Mouse (Mus musculus) midbrain, embryonic 14.5 days (tissue): ENCODE measurements around the gene Nme1. TPM values are rescaled to one million over a fixed set of nuclear protein-coding genes. Genes with fewer than 3 reads are reported as not detected.

Source experiments
- ATAC-seq: fragments of 200-750 bp; cut with Nextera tagmentation; 2 replicates; pipeline ENCODE4 v1.8.0; 2017; ENCODE audit warnings: moderate number of reproducible peaks, moderate library complexity; ENCODE audit not compliant: low FRiP score, low TSS enrichment
- DNase-seq: peaks from one replicate; pipeline ENCODE4 v3.0.0-alpha.2; 2015
- H3K27ac ChIP-seq: fragments of 300-500 bp; sonication (generic); replicated peaks from 2 replicates; pipeline ENCODE4 v1.5.1; 2014; ENCODE audit warnings: mild to moderate bottlenecking, low read depth, low read length, moderate library complexity
- H3K27me3 ChIP-seq: fragments of 300-500 bp; sonication (generic); 2 replicates; pipeline ENCODE4 v1.6.1; 2014; ENCODE audit warnings: low read length, control low read depth, mixed read lengths; ENCODE audit not compliant: control insufficient read depth, insufficient read depth
- H3K36me3 ChIP-seq: fragments of 300-500 bp; sonication (generic); 2 replicates; pipeline ENCODE4 v1.6.1; 2014; ENCODE audit warnings: low read length, control low read depth; ENCODE audit not compliant: control insufficient read depth, insufficient read depth
- H3K4me1 ChIP-seq: fragments of 300-500 bp; sonication (generic); 2 replicates; pipeline ENCODE4 v1.6.1; 2014; ENCODE audit warnings: mild to moderate bottlenecking, antibody characterized with exemption, low read length, control low read depth; ENCODE audit not compliant: control insufficient read depth, insufficient read depth
- H3K4me2 ChIP-seq: fragments of 300-500 bp; sonication (generic); 2 replicates; pipeline ENCODE4 v1.6.1; 2014; ENCODE audit warnings: mild to moderate bottlenecking, low read length, moderate library complexity
- H3K4me3 ChIP-seq: fragments of 300-500 bp; sonication (generic); replicated peaks from 2 replicates; pipeline ENCODE4 v1.5.1; 2014; ENCODE audit warnings: low read depth, low read length
- H3K9ac ChIP-seq: fragments of 300-500 bp; sonication (generic); replicated peaks from 2 replicates; pipeline ENCODE4 v1.6.1; 2014; ENCODE audit warnings: mild to moderate bottlenecking, low read length, moderate library complexity
- H3K9me3 ChIP-seq: fragments of 300-500 bp; sonication (generic); 2 replicates; pipeline ENCODE4 v1.6.1; 2016; ENCODE audit warnings: low read length, control low read depth, mixed read lengths; ENCODE audit not compliant: control insufficient read depth
- WGBS: fragments of 180-500 bp; shearing (Covaris S2); extraction: QIAGEN DNeasy Blood & Tissue Kit; methylation state at CpG from one replicate; pipeline ENCODE4 v1.1.7; 2014; 5-methylcytosine and 5-hydroxymethylcytosine counted together
- polyA plus RNA-seq: library from polyadenylated mRNA; unstranded; fragments of >200 nt; fragmentation: Nextera tagmentation; extraction: Ambion mirVana; gene quantifications from 2 replicates; pipeline ENCODE4 v1.2.1, GENCODE M21; 2014

Gene Nme1
- polyA plus RNA-seq, 1 experiment from 2014 or later: 439 TPM

GRCm38 (mm10) chr11:93969799-93970198 lies 1.5 kb upstream of the Nme1 start:
- no peaks in the 10 kb centered on the region for H3K27me3 ChIP-seq
- WGBS: 72% methylated on average over 1 of the region's 1 CpGs
- no peak overlapping the region for H3K9ac ChIP-seq
- H3K4me3 ChIP-seq: no peak overlapping the region
- no peak for ATAC-seq
- no peak overlapping the region for H3K27ac ChIP-seq
- H3K4me2 ChIP-seq: no peak overlapping the region
- no peak for DNase-seq
- H3K36me3 ChIP-seq: peaks cover 11% of the 10 kb centered on the region
- H3K9me3 ChIP-seq: no peaks in the 10 kb centered on the region
- H3K4me1 ChIP-seq: peaks cover 8% of the 10 kb centered on the region; the same call in 1 of the 2 replicates

- Histone ChIP-seq H3K36me3 (peaks cover 17% of the 10 kb centered on the region), H3K4me3 (no peak overlapping the region), H3K27me3 (no peaks in the 10 kb centered on the region), H3K9ac (no peak overlapping the region), H3K27ac (0 out of 2 replicates have a peak overlapping the region, but pooled peaks have one; percentile 82), H3K4me2 (peak overlapping the region; percentile 83; the same call in 1 of the 2 replicates), H3K4me1 (peaks cover 8% of the 10 kb centered on the region; the same call in 1 of the 2 replicates), H3K9me3 (no peaks in the 10 kb centered on the region)
- WGBS: 91% methylated on average over 6 of the region's 6 CpGs
- no peak for DNase-seq
- ATAC-seq: no peak
Observed at GRCm38 (mm10) chr11:93969171-93969570, 850 bp upstream of the Nme1 start.

GRCm38 (mm10) chr11:93968848-93969128 lies 467 bp upstream of the Nme1 start:
- Histone ChIP-seq H3K4me2 (peak overlapping the region; percentile 83), H3K9ac (no peak overlapping the region), H3K4me3 (peak overlapping the region; percentile 82; the same call in 1 of the 2 replicates), H3K36me3 (peaks cover 21% of the 10 kb centered on the region), H3K4me1 (peaks cover 8% of the 10 kb centered on the region; the same call in 1 of the 2 replicates), H3K27ac (peak overlapping the region; percentile 82), H3K27me3 (no peaks in the 10 kb centered on the region), H3K9me3 (no peaks in the 10 kb centered on the region)
- DNase-seq (no peak), ATAC-seq (no peak)
- WGBS: 47% methylated on average over 6 of the region's 6 CpGs

GRCm38 (mm10) chr11:93967381-93967780 lies 940 bp downstream of the Nme1 start:
- Histone ChIP-seq H3K4me1 (peaks cover 8% of the 10 kb centered on the region; the same call in 1 of the 2 replicates), H3K36me3 (peaks cover 34% of the 10 kb centered on the region), H3K27ac (peak overlapping the region; percentile 82), H3K4me3 (peak overlapping the region; percentile 82), H3K27me3 (no peaks in the 10 kb centered on the region), H3K9me3 (no peaks in the 10 kb centered on the region), H3K4me2 (peak overlapping the region; percentile 83), H3K9ac (peak overlapping the region; percentile 81)
- WGBS: 4% methylated on average over 11 of the region's 11 CpGs
- ATAC-seq (no peak), DNase-seq (peak; percentile 26)

DNA sequence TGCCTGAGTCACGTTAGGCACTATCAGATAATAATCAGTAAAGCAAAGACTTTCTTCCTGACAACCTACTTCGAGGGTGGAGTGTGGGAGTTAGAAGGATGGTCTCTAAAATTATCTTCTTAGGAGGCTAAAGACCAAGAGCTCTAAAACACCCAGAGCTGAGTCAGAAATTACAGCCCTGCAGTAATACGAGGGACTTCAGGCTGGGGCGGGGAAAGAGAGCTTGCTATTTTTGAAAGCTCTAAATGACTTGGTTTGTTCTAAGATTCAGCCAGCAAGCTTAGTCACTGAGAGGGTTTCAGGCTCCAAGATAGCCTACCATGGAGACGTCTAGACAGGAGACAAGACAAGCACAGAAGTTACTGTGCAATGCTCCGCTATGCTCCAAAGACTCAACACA lies 2.9 kb downstream of the Nme1 start:
- no peak for ATAC-seq
- H3K27me3 ChIP-seq: no peaks in the 10 kb centered on the region
- no peak overlapping the region for H3K9ac ChIP-seq
- no peaks in the 10 kb centered on the region for H3K9me3 ChIP-seq
- no peak overlapping the region for H3K4me3 ChIP-seq
- WGBS: 97% methylated on average over 6 of the region's 6 CpGs
- peaks cover 52% of the 10 kb centered on the region for H3K36me3 ChIP-seq
- no peak overlapping the region for H3K4me2 ChIP-seq
- H3K27ac ChIP-seq: no peak overlapping the region
- H3K4me1 ChIP-seq: peaks cover 8% of the 10 kb centered on the region; the same call in 1 of the 2 replicates
- no peak for DNase-seq

GRCm38 (mm10) chr11:93963013-93963412 lies 5.3 kb downstream of the Nme1 start:
- H3K36me3 ChIP-seq: peaks cover 74% of the 10 kb centered on the region

DNA sequence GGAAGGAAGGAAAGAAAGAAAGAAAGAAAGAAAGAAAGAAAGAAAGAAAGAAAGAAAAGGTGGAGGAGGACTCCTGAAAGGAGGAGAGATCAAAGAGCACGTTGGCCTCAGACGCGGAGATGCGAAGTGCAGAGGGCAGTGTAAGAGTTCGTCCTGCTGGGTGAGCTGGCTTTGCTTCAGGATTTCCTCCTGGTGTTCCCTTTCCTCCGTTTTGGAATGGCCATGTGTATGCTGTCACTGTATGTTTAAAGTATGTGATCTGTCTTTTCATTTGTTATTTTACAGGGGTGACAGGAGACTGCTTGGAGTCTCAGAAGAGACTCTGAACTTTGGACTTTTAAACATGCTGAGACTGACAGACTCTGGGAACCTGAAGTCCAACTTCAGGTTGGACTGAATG lies 6.8 kb downstream of the Nme1 start:
- peaks cover 79% of the 10 kb centered on the region for H3K36me3 ChIP-seq
- no peak for ATAC-seq

More at GRCm38 (mm10) chr11:93963013-93963412, 5.3 kb downstream of the Nme1 start:
- Histone ChIP-seq H3K9ac (no peak overlapping the region), H3K27me3 (no peaks in the 10 kb centered on the region), H3K4me2 (no peak overlapping the region), H3K27ac (no peak overlapping the region), H3K4me3 (no peak overlapping the region), H3K4me1 (peaks cover 5% of the 10 kb centered on the region; the same call in 1 of the 2 replicates), H3K9me3 (no peaks in the 10 kb centered on the region)
- DNase-seq (no peak), ATAC-seq (no peak)
- WGBS: 73% methylated on average over 4 of the region's 4 CpGs

GRCm38 (mm10) chr11:93957746-93958145 lies 10.6 kb downstream of the Nme1 start:
- no peaks in the 10 kb centered on the region for H3K27me3 ChIP-seq
- DNase-seq: no peak
- peaks cover 10% of the 10 kb centered on the region for H3K4me1 ChIP-seq
- H3K36me3 ChIP-seq: peaks cover 49% of the 10 kb centered on the region
- H3K4me3 ChIP-seq: no peak overlapping the region
- H3K27ac ChIP-seq: no peak overlapping the region
- no peak for ATAC-seq
- WGBS: 86% methylated on average over 4 of the region's 4 CpGs
- H3K4me2 ChIP-seq: no peak overlapping the region
- no peaks in the 10 kb centered on the region for H3K9me3 ChIP-seq
- no peak overlapping the region for H3K9ac ChIP-seq

More for the DNA sequence above, 6.8 kb downstream of the Nme1 start:
- peaks cover 2% of the 10 kb centered on the region; the same call in 1 of the 2 replicates for H3K4me1 ChIP-seq
- no peak for DNase-seq
- WGBS: 92% methylated on average over 6 of the region's 6 CpGs
- no peaks in the 10 kb centered on the region for H3K9me3 ChIP-seq
- no peak overlapping the region for H3K4me2 ChIP-seq
- no peak overlapping the region for H3K4me3 ChIP-seq
- no peak overlapping the region for H3K9ac ChIP-seq
- no peaks in the 10 kb centered on the region for H3K27me3 ChIP-seq
- H3K27ac ChIP-seq: no peak overlapping the region

- H3K9ac ChIP-seq: no peak overlapping the region
- ATAC-seq: no peak
- H3K27me3 ChIP-seq: no peaks in the 10 kb centered on the region
- H3K4me2 ChIP-seq: no peak overlapping the region
- H3K4me1 ChIP-seq: peaks cover 10% of the 10 kb centered on the region
- no peak for DNase-seq
- no peak overlapping the region for H3K27ac ChIP-seq
- H3K4me3 ChIP-seq: no peak overlapping the region
- no peaks in the 10 kb centered on the region for H3K9me3 ChIP-seq
- peaks cover 46% of the 10 kb centered on the region for H3K36me3 ChIP-seq
- 88% methylated on average over 2 of the region's 2 CpGs for WGBS
Observed at GRCm38 (mm10) chr11:93957031-93957555, 11.2 kb downstream of the Nme1 start.
